Mouse (Mus musculus): ENCODE measurements around the gene Gabrg2. TPM values are rescaled to one million over a fixed set of nuclear protein-coding genes. Genes with fewer than 3 reads are reported as not detected.

The Gabrg2 gene
- 1.3 and 2.6 TPM in 2 replicates for polyA plus RNA-seq (2016; fragmentation: Nextera tagmentation; extraction: Ambion mirVana)

GRCm38 (mm10) chr11:42000190-42001098 is at the start of gene Gabrg2:
Gene Gabrg2, minus strand, starts transcription at chr11:42000857.
- H3K27ac ChIP-seq: 0 out of 2 replicates have a peak within 1 kb of the TSS, but pooled peaks have one; percentile 51
- DNase-seq (ENCODE audit: extremely low spot score, low spot score): peak; percentile 17
- no peaks in the 10 kb centered on the region for H3K27me3 ChIP-seq (ENCODE audit: poor library complexity, severe bottlenecking)

GRCm38 (mm10) chr11:42048201-42048600 is 47.5 kb upstream of the Gabrg2 start:
- H3K4me1 ChIP-seq: no peaks in the 10 kb centered on the region
- H3K27me3 ChIP-seq (ENCODE audit: poor library complexity, severe bottlenecking): no peaks in the 10 kb centered on the region
- no peaks in the 10 kb centered on the region for H3K36me3 ChIP-seq (replicated peaks)
- H3K4me3 ChIP-seq: no peak overlapping the region
- no peaks in the 10 kb centered on the region for H3K9me3 ChIP-seq
- no peak overlapping the region for H3K27ac ChIP-seq
- no peak for DNase-seq (ENCODE audit: extremely low spot score, low spot score)

More at GRCm38 (mm10) chr11:42000190-42001098, at the start of gene Gabrg2:
- H3K36me3 ChIP-seq (replicated peaks): no peaks in the 10 kb centered on the region
- H3K4me1 ChIP-seq: peaks cover 23% of the 10 kb centered on the region
- WGBS: 3% methylated on average over 20 of the region's 20 CpGs
- peak within 1 kb of the TSS; percentile 48 for H3K4me3 ChIP-seq
- H3K9me3 ChIP-seq: no peaks in the 10 kb centered on the region

DNA sequence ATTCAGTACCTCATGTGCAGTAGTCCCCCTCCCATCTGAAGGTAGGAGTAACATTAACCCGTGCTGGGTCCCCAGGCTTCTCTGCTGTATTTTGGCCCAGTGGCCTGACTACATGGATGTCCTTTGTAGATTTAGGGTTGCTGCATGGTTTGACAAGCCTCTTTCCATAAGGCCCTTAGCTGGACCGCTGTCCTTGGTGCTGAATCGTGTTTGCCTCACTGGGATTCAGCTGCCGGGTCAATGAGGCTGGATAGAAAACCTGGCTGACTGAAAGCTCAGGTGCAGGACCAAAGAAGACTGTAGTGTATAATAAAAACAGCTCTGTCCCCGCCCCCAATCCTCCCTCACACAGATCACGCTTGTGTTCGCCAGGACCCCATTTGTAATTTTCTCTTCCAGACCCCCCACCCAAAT is 1.2 kb downstream of the Gabrg2 start:
- Histone ChIP-seq H3K27ac (no peak overlapping the region), H3K4me1 (peaks cover 23% of the 10 kb centered on the region), H3K36me3 (replicated peaks) (no peaks in the 10 kb centered on the region), H3K4me3 (peak overlapping the region; percentile 48), H3K9me3 (no peaks in the 10 kb centered on the region), H3K27me3 (ENCODE audit: poor library complexity, severe bottlenecking) (no peaks in the 10 kb centered on the region)
- WGBS: under 1% methylated on average over 7 of the region's 7 CpGs
- DNase-seq (ENCODE audit: extremely low spot score, low spot score): peak; percentile 79

DNA sequence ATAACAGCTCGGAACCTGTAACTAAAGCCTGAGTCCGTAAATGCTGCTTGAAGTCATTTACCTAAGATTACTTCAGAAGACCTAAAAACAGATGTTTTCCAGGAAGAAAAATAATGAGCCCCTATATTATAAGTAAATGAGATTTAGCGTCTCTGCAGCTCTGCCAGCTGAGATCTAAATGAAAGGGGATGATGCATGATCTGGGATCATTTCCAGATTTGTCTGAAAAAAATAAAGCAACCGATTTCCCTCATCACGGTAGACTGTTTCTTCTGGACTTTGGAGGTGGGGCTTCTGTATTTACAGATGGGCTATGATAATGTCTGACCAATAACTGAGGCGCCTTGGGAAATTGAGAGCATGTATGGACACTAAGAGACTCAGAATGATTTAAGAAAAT is 20.5 kb downstream of the Gabrg2 start:
- DNase-seq (ENCODE audit: extremely low spot score, low spot score): no peak
- no peaks in the 10 kb centered on the region for H3K36me3 ChIP-seq (replicated peaks)
- no peaks in the 10 kb centered on the region for H3K4me1 ChIP-seq
- no peak overlapping the region for H3K27ac ChIP-seq
- no peak overlapping the region for H3K4me3 ChIP-seq
- H3K9me3 ChIP-seq: no peaks in the 10 kb centered on the region
- 79% methylated on average over 6 of the region's 6 CpGs for WGBS
- H3K27me3 ChIP-seq (ENCODE audit: poor library complexity, severe bottlenecking): no peaks in the 10 kb centered on the region

GRCm38 (mm10) chr11:41968595-41968994 is 32.1 kb downstream of the Gabrg2 start:
- no peak for DNase-seq (ENCODE audit: extremely low spot score, low spot score)
- Histone ChIP-seq H3K4me1 (no peaks in the 10 kb centered on the region), H3K36me3 (replicated peaks) (no peaks in the 10 kb centered on the region), H3K9me3 (no peaks in the 10 kb centered on the region), H3K27ac (no peak overlapping the region), H3K27me3 (ENCODE audit: poor library complexity, severe bottlenecking) (no peaks in the 10 kb centered on the region), H3K4me3 (no peak overlapping the region)

GRCm38 (mm10) chr11:41962706-41963105 is 38.0 kb downstream of the Gabrg2 start:
- WGBS: 90% methylated on average over 8 of the region's 8 CpGs
- H3K27ac ChIP-seq: no peak overlapping the region
- H3K9me3 ChIP-seq: no peaks in the 10 kb centered on the region
- H3K4me3 ChIP-seq: no peak overlapping the region
- DNase-seq (ENCODE audit: extremely low spot score, low spot score): no peak
- no peaks in the 10 kb centered on the region for H3K27me3 ChIP-seq (ENCODE audit: poor library complexity, severe bottlenecking)
- no peaks in the 10 kb centered on the region for H3K4me1 ChIP-seq
- H3K36me3 ChIP-seq (replicated peaks): no peaks in the 10 kb centered on the region

DNA sequence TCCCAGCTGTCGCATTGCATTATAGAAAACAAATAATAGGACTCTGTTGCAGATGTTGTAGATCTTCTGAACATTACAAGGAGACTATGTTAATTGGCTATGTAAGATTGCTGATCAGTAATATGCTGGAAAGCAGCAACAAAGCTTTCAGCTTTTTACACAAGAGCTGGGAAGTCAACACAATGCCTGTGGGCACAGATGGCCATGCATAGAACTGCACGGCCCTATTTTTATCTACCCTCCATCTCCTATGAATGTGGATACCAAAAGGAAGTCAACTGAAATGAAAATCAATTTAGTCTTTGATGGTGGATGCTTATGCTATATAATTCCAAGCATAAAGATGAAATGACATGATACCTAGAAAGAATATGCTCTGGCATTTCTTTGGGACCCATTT is 47.1 kb downstream of the Gabrg2 start:
- no peaks in the 10 kb centered on the region for H3K4me1 ChIP-seq
- H3K9me3 ChIP-seq: no peaks in the 10 kb centered on the region
- H3K4me3 ChIP-seq: no peak overlapping the region
- 91% methylated on average over 2 of the region's 2 CpGs for WGBS
- no peaks in the 10 kb centered on the region for H3K27me3 ChIP-seq (ENCODE audit: poor library complexity, severe bottlenecking)
- no peaks in the 10 kb centered on the region for H3K36me3 ChIP-seq (replicated peaks)
- H3K27ac ChIP-seq: no peak overlapping the region
- DNase-seq (ENCODE audit: extremely low spot score, low spot score): no peak

DNA sequence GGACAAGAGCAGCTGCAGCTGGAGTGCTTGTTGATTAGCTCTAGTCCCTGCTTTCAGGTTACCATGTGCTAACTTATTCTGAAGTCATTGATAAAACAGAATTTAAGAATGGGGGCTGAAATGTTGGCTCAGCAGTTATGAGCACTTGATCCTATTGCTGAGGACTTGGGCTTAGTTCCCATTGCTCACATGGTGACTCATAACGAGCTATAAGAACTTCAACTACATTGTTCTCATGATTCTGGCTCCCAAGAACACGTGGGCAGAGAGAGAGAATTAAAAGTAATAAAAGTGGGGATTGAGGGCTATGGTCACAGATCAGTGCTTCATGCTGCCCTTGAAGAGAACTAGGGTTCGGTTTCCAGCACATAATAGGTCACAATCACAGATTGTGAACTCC is 48.8 kb downstream of the Gabrg2 start:
- H3K27ac ChIP-seq: no peak overlapping the region
- 65% methylated on average over 3 of the region's 3 CpGs for WGBS

GRCm38 (mm10) chr11:41945471-41945870 is 55.2 kb downstream of the Gabrg2 start:
- Histone ChIP-seq H3K9me3 (no peaks in the 10 kb centered on the region), H3K27ac (no peak overlapping the region), H3K4me1 (no peaks in the 10 kb centered on the region), H3K4me3 (no peak overlapping the region), H3K27me3 (ENCODE audit: poor library complexity, severe bottlenecking) (no peaks in the 10 kb centered on the region), H3K36me3 (replicated peaks) (no peaks in the 10 kb centered on the region)
- no peak for DNase-seq (ENCODE audit: extremely low spot score, low spot score)
- 96% methylated on average over 5 of the region's 5 CpGs for WGBS

More for the DNA sequence above, 48.8 kb downstream of the Gabrg2 start:
- no peaks in the 10 kb centered on the region for H3K9me3 ChIP-seq
- no peaks in the 10 kb centered on the region for H3K36me3 ChIP-seq (replicated peaks)
- no peak overlapping the region for H3K4me3 ChIP-seq
- H3K27me3 ChIP-seq (ENCODE audit: poor library complexity, severe bottlenecking): no peaks in the 10 kb centered on the region
- H3K4me1 ChIP-seq: no peaks in the 10 kb centered on the region
- no peak for DNase-seq (ENCODE audit: extremely low spot score, low spot score)

DNA sequence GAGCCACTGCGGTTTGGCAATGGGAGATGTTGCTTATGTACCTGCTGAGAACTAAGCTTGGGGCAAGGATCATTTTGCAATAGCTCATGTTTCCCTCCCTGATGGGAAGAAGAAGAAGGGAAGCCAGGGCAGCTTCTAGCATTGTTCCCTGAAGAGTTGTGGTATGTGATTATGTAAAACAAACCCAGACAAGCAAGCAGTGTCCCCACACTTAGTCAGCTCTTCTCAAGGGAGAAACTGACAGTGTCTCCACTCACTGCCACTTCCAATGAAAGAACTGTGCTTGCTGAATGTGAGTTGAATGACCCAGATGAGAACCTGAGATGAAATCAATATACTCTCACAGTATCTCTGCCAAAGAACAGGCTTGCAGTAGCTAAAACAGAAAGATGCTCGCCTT is 62.7 kb downstream of the Gabrg2 start:
- Histone ChIP-seq H3K4me1 (no peaks in the 10 kb centered on the region), H3K36me3 (replicated peaks) (no peaks in the 10 kb centered on the region), H3K4me3 (no peak overlapping the region), H3K27ac (no peak overlapping the region), H3K9me3 (no peaks in the 10 kb centered on the region), H3K27me3 (ENCODE audit: poor library complexity, severe bottlenecking) (no peaks in the 10 kb centered on the region)
- 87% methylated on average over 2 of the region's 2 CpGs for WGBS
- no peak for DNase-seq (ENCODE audit: extremely low spot score, low spot score)

- Histone ChIP-seq H3K27ac (no peak overlapping the region), H3K4me3 (no peak overlapping the region), H3K36me3 (replicated peaks) (no peaks in the 10 kb centered on the region), H3K9me3 (no peaks in the 10 kb centered on the region), H3K4me1 (peaks cover 5% of the 10 kb centered on the region; the same call in 1 of the 2 replicates), H3K27me3 (ENCODE audit: poor library complexity, severe bottlenecking) (no peaks in the 10 kb centered on the region)
- DNase-seq (ENCODE audit: extremely low spot score, low spot score): no peak
Observed at GRCm38 (mm10) chr11:41918864-41919263, 81.8 kb downstream of the Gabrg2 start.

DNA sequence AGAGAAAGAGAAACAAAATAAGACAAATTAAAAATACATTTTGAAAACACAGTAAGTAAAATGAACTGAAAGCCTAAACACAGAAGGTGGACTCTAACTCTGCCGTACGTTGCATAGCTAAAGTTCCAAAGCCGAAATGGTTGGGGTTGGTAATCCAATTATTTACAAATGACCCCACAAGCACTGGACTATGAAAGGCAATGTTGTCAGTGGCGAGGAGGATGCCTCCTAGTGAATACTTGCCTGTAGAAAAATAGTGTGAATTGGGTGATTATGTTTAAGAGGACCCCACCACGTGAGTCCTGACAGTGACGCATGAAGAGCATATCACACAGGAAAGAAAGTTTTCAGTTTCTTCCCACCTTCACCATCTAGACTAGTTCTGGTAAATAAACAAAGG is 86.6 kb downstream of the Gabrg2 start:
- peaks cover 7% of the 10 kb centered on the region; the same call in 1 of the 2 replicates for H3K4me1 ChIP-seq
- WGBS: 13% methylated on average over 6 of the region's 6 CpGs
- no peaks in the 10 kb centered on the region for H3K27me3 ChIP-seq (ENCODE audit: poor library complexity, severe bottlenecking)
- H3K9me3 ChIP-seq: no peaks in the 10 kb centered on the region
- no peak for DNase-seq (ENCODE audit: extremely low spot score, low spot score)
- no peak overlapping the region for H3K27ac ChIP-seq
- no peak overlapping the region for H3K4me3 ChIP-seq
- no peaks in the 10 kb centered on the region for H3K36me3 ChIP-seq (replicated peaks)

- Histone ChIP-seq H3K36me3 (replicated peaks) (no peaks in the 10 kb centered on the region), H3K4me1 (no peaks in the 10 kb centered on the region), H3K27me3 (ENCODE audit: poor library complexity, severe bottlenecking) (no peaks in the 10 kb centered on the region), H3K9me3 (no peaks in the 10 kb centered on the region), H3K4me3 (no peak overlapping the region), H3K27ac (no peak overlapping the region)
- WGBS: 92% methylated on average over 2 of the region's 2 CpGs
- no peak for DNase-seq (ENCODE audit: extremely low spot score, low spot score)
Observed at GRCm38 (mm10) chr11:41903661-41904060, 97.0 kb downstream of the Gabrg2 start.

All from forebrain, embryonic 10.5 days (tissue).